Mouse (Mus musculus) olfactory bulb, adult 2 months (tissue): Measurements from ENCODE around the gene Bex6.

Experiments
- CTCF ChIP-seq: fragments of 200-500 bp; IDR thresholded peaks from 2 replicates; pipeline ENCODE4 v1.5.1; 2012; ENCODE audit warnings: low read depth, mild to moderate bottlenecking, low read length, moderate library complexity; ENCODE audit not compliant: insufficient read depth
- POLR2A ChIP-seq: fragments of 200-500 bp; IDR thresholded peaks from 2 replicates; pipeline ENCODE4 v1.6.1; 2012; ENCODE audit warnings: mild to moderate bottlenecking, low read depth, low read length, moderate library complexity; ENCODE audit not compliant: insufficient read depth

DNA sequence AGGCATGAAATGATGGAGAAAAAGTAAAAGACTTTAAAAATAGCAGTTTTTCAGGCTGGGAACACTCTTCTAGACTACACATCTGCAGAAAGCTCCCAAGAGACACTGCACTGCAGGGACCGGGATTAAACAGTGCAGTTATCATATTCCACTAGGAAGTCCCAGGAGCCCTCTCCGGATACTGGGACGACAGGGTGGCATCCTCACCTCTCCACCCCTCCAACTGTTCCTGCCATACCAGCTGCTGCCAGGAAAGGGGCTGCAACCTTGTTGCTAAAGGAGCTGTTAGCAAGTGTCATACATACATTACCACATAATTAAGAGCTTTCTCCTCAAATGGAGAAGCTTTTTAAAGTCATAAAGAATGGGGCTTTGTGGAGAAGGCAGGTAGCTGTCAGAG lies 22.9 kb upstream of the Bex6 start:
- TF ChIP-seq POLR2A (no peak), CTCF (no peak)
